Mouse (Mus musculus): ENCODE results near the gene Gls. TPM values are rescaled to one million over a fixed set of nuclear protein-coding genes. Genes with fewer than 3 reads are reported as not detected.

The Gls gene
- polyA plus RNA-seq, 1 experiment from 2014 or later, result 16.3 TPM

- Histone ChIP-seq H3K36me3 (peaks cover 45% of the 10 kb centered on the region), H3K4me1 (peaks cover 21% of the 10 kb centered on the region), H3K27me3 (replicated peaks) (no peaks in the 10 kb centered on the region), H3K27ac (peak overlapping the region; percentile 32; the same call in 1 of the 2 replicates), H3K9me3 (replicated peaks) (no peaks in the 10 kb centered on the region), H3K4me2 (peak overlapping the region; percentile 52), H3K9ac (no peak overlapping the region), H3K4me3 (no peak overlapping the region)
- peak; percentile 74 for ATAC-seq
- 7% methylated on average over 11 of the region's 11 CpGs for WGBS (ENCODE audit: insufficient replicate concordance)
These were observed 82.4 kb downstream of the Gls start for GRCm38 (mm10) chr1:52150676-52151075.

DNA sequence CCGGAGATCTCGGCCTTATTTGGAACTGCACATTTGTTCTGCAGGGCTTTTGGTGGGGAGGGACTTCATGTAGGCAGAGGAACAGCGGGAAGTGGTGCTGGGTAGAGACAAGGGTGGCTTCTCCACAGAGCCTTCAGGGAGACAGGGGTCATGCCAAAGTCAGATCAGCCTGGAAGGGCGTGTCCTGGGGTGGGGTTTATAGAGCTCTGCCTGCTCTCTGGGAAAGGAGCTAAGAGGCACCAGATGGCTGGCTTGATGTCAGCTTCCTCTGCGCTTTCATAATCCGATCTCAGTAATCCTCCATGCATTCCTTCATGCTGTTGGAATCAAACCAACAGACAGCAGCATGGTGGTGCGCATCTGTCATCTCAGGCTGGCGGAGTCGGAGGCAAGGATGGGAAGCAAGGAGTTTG is 83.1 kb downstream of the Gls start:
- Histone ChIP-seq H3K36me3 (peaks cover 40% of the 10 kb centered on the region), H3K9ac (peak overlapping the region; percentile 22; the same call in 1 of the 2 replicates)
- 31% methylated on average over 9 of the region's 9 CpGs for WGBS (ENCODE audit: insufficient replicate concordance)

GRCm38 (mm10) chr1:52148696-52149095 is 84.3 kb downstream of the Gls start:
- peaks cover 21% of the 10 kb centered on the region for H3K4me1 ChIP-seq
- H3K9me3 ChIP-seq (replicated peaks), result no peaks in the 10 kb centered on the region
- ATAC-seq, result no peak
- no peaks in the 10 kb centered on the region for H3K27me3 ChIP-seq (replicated peaks)
- H3K36me3 ChIP-seq, result peaks cover 41% of the 10 kb centered on the region
- H3K27ac ChIP-seq, result no peak overlapping the region
- H3K4me3 ChIP-seq, result no peak overlapping the region
- 79% methylated on average over 7 of the region's 7 CpGs for WGBS (ENCODE audit: insufficient replicate concordance)
- no peak overlapping the region for H3K9ac ChIP-seq
- H3K4me2 ChIP-seq, result no peak overlapping the region

More for the DNA sequence above, 83.1 kb downstream of the Gls start:
- peak overlapping the region; percentile 48; the same call in 1 of the 2 replicates for H3K27ac ChIP-seq
- ATAC-seq, result peak; percentile 85
- no peaks in the 10 kb centered on the region for H3K27me3 ChIP-seq (replicated peaks)
- H3K4me2 ChIP-seq, result peak overlapping the region; percentile 52
- H3K9me3 ChIP-seq (replicated peaks), result no peaks in the 10 kb centered on the region
- no peak overlapping the region for H3K4me3 ChIP-seq
- peaks cover 21% of the 10 kb centered on the region for H3K4me1 ChIP-seq

GRCm38 (mm10) chr1:52148178-52148577 is 84.9 kb downstream of the Gls start:
- Histone ChIP-seq H3K4me1 (peaks cover 21% of the 10 kb centered on the region), H3K27me3 (replicated peaks) (no peaks in the 10 kb centered on the region), H3K4me2 (no peak overlapping the region), H3K9me3 (replicated peaks) (no peaks in the 10 kb centered on the region), H3K36me3 (peaks cover 41% of the 10 kb centered on the region), H3K9ac (no peak overlapping the region), H3K27ac (no peak overlapping the region), H3K4me3 (no peak overlapping the region)
- 66% methylated on average over 7 of the region's 7 CpGs for WGBS (ENCODE audit: insufficient replicate concordance)
- no peak for ATAC-seq

- Histone ChIP-seq H3K27ac (no peak overlapping the region), H3K4me1 (peaks cover 21% of the 10 kb centered on the region), H3K9me3 (replicated peaks) (no peaks in the 10 kb centered on the region), H3K4me3 (no peak overlapping the region), H3K27me3 (replicated peaks) (no peaks in the 10 kb centered on the region), H3K9ac (no peak overlapping the region), H3K36me3 (peaks cover 39% of the 10 kb centered on the region), H3K4me2 (no peak overlapping the region)
- 67% methylated on average over 2 of the region's 2 CpGs for WGBS (ENCODE audit: insufficient replicate concordance)
- no peak for ATAC-seq
These were observed 85.6 kb downstream of the Gls start for GRCm38 (mm10) chr1:52147431-52147830.

DNA sequence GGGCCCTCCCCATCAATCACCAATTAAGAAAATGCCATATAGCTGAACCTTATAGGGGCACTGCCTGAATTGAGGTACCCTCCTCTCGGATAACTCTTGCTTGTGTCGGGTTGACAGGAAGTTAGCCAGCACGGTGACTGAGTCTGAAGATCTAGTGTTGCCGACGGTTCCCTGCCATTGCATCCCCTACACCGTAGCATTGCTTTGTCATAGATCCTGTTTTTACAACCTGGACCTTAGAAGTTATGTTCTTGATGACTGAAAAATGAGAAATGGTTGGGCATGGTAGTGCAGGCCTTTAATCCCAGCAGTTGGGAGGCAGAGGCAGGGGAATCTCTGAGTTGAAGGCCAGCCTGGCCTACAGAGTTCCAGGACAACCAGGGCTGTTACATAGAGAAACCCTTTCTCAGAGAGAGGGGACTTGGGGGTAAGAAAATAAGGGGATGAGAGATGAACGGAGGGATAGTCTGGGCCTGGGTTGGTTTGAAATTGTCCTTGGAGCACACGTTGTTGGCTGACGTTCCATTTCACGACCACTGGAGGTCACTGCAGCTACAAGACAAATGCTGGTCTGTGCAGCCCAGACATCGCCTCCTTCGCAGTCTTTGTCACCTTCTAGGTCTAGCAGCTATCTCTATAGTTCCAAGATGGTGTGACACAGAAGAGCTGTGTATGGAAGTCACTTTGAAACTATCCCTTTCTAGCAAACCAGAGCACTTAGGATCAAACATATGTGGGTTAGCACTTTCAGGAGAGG is 86.6 kb downstream of the Gls start:
- peaks cover 21% of the 10 kb centered on the region for H3K4me1 ChIP-seq
- no peaks in the 10 kb centered on the region for H3K9me3 ChIP-seq (replicated peaks)
- H3K9ac ChIP-seq, result no peak overlapping the region
- no peak overlapping the region for H3K27ac ChIP-seq
- peaks cover 35% of the 10 kb centered on the region for H3K36me3 ChIP-seq
- no peaks in the 10 kb centered on the region for H3K27me3 ChIP-seq (replicated peaks)
- no peak overlapping the region for H3K4me3 ChIP-seq
- WGBS (ENCODE audit: insufficient replicate concordance), result 58% methylated on average over 12 of the region's 12 CpGs
- H3K4me2 ChIP-seq, result no peak overlapping the region
- ATAC-seq, result no peak

DNA sequence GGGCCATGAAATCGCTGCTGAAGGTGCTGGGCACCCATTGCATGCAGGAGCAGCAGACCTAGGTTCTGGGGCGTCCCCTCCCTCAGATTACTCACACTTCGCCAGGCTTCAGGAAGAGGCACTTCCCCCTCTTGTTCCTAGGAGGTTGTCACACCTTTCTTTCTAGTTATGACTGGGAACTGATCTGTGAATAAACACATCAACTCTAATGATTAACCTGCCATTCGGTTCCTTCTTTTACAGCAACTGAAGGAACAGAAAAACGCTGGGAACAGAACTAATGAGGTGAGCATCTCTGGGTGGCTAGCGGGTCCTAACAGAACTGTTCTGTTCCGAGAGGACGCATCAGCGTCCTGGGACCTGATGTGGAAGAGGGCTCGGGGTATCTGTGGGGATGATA is 88.1 kb downstream of the Gls start:
- 86% methylated on average over 10 of the region's 10 CpGs for WGBS (ENCODE audit: insufficient replicate concordance)
- Histone ChIP-seq H3K9ac (no peak overlapping the region), H3K9me3 (replicated peaks) (no peaks in the 10 kb centered on the region), H3K4me3 (no peak overlapping the region), H3K4me2 (no peak overlapping the region), H3K27ac (no peak overlapping the region), H3K4me1 (peaks cover 7% of the 10 kb centered on the region), H3K36me3 (peaks cover 36% of the 10 kb centered on the region), H3K27me3 (replicated peaks) (no peaks in the 10 kb centered on the region)
- ATAC-seq, result no peak

DNA sequence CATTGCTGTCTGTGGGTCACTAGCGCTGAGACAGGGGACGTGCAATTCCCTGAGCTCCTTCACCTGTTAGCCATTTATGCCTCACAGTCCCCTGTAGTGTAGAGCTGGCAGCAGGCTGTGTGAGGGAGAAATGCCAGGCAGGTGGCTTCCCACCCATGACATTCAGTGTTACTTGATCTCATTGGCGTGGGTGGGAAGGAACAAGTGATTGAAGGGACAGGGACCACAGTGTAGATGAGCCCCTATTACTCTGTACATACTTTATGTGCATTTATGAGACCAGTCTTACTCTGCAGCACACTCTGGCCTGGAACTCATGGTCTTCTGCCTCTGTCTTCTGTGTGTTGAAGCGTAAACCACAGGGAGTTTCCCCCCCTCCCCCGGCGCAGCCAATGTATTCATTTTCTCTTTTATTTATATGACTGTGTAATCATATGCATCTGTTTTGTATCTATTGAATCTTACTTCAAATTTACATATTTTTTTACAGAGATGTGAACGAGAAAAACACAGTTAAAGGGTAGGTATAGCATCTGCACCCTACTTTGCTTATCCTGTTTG is 89.4 kb downstream of the Gls start:
- 79% methylated on average over 7 of the region's 7 CpGs for WGBS (ENCODE audit: insufficient replicate concordance)
- H3K4me1 ChIP-seq, result no peaks in the 10 kb centered on the region; the same call in 1 of the 2 replicates
- no peak for ATAC-seq
- no peak overlapping the region for H3K9ac ChIP-seq
- no peaks in the 10 kb centered on the region for H3K9me3 ChIP-seq (replicated peaks)
- H3K4me3 ChIP-seq, result no peak overlapping the region
- no peaks in the 10 kb centered on the region for H3K27me3 ChIP-seq (replicated peaks)
- H3K27ac ChIP-seq, result no peak overlapping the region
- no peak overlapping the region for H3K4me2 ChIP-seq
- peaks cover 48% of the 10 kb centered on the region for H3K36me3 ChIP-seq

- Histone ChIP-seq H3K9ac (no peak overlapping the region), H3K36me3 (peaks cover 53% of the 10 kb centered on the region), H3K27me3 (replicated peaks) (no peaks in the 10 kb centered on the region), H3K4me3 (no peak overlapping the region), H3K4me2 (no peak overlapping the region), H3K9me3 (replicated peaks) (no peaks in the 10 kb centered on the region), H3K4me1 (no peaks in the 10 kb centered on the region; the same call in 1 of the 2 replicates), H3K27ac (no peak overlapping the region)
- WGBS (ENCODE audit: insufficient replicate concordance), result 71% methylated on average over 4 of the region's 4 CpGs
- ATAC-seq, result no peak
These were observed 89.8 kb downstream of the Gls start for GRCm38 (mm10) chr1:52143191-52143590.

DNA sequence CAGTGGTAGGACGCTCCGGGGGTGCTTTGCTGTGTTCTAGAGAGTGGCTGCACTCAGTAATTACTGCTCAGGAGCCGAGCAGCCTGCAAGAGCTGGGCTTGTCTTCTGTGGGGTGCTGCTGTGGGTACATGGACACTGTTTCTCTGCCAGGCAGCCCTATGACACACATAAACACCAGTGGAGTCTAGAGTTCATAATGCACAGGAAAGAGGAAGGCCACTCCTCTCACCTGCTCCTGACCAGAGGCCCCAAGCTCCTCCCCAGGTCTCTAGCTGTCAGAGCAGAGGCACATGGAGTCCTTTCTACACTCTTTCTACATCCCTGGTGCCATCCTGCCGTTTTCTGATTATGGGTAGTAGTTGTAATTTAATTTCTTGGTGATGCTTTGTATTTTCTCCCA is 90.9 kb downstream of the Gls start:
- no peak overlapping the region for H3K9ac ChIP-seq
- ATAC-seq, result no peak
- H3K4me1 ChIP-seq, result no peaks in the 10 kb centered on the region; the same call in 1 of the 2 replicates
- H3K36me3 ChIP-seq, result peaks cover 57% of the 10 kb centered on the region
- no peaks in the 10 kb centered on the region for H3K9me3 ChIP-seq (replicated peaks)
- H3K4me3 ChIP-seq, result no peak overlapping the region
- no peaks in the 10 kb centered on the region for H3K27me3 ChIP-seq (replicated peaks)
- no peak overlapping the region for H3K4me2 ChIP-seq
- H3K27ac ChIP-seq, result no peak overlapping the region
- WGBS (ENCODE audit: insufficient replicate concordance), result 63% methylated on average over 4 of the region's 4 CpGs

DNA sequence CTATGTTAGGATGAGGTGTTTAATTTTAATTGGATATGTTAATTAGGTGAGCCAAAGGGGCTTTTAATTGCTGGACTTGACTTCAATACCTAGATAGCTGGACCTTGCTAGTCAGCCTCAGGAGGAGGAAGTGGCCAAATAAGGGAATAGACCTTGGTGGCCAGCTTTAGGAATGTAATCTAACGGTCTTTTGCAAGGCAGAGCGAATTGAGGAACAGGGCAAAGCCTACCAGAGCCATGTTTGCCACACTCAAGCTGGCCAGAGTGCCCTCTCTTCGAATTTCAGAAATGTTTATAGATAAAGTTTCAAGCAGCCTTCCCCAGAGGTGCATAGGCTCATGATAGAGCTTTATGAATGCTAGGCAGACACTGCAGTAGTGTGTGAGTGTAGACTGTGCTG is 91.5 kb downstream of the Gls start:
- no peaks in the 10 kb centered on the region for H3K27me3 ChIP-seq (replicated peaks)
- peaks cover 63% of the 10 kb centered on the region for H3K36me3 ChIP-seq

DNA sequence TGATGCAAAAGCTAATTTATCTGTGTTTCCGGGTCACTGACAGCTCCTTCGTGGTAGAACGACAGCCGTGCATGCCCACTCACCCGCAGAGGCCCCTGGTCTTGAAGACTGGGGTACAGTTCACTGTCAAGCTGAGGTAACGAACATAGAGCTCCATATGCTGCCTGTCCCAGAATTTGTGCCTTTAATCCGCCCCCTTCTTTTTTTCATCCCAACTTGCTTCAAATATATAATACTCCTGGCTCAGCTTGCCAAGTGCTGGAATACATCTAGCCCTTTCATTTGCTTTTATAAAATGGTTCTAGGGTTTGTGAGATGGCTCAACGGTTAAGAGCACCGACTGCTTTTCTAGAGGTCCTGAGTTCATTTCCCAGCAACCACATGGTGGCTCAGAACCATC is 92.5 kb downstream of the Gls start:
- 78% methylated on average over 9 of the region's 9 CpGs for WGBS (ENCODE audit: insufficient replicate concordance)
- Histone ChIP-seq H3K27me3 (replicated peaks) (no peaks in the 10 kb centered on the region), H3K36me3 (peaks cover 69% of the 10 kb centered on the region), H3K4me1 (no peaks in the 10 kb centered on the region; the same call in 1 of the 2 replicates), H3K27ac (no peak overlapping the region), H3K4me2 (no peak overlapping the region), H3K4me3 (no peak overlapping the region), H3K9me3 (replicated peaks) (no peaks in the 10 kb centered on the region), H3K9ac (no peak overlapping the region)
- no peak for ATAC-seq

More for the DNA sequence above, 91.5 kb downstream of the Gls start:
- H3K9me3 ChIP-seq (replicated peaks), result no peaks in the 10 kb centered on the region
- no peaks in the 10 kb centered on the region; the same call in 1 of the 2 replicates for H3K4me1 ChIP-seq
- no peak for ATAC-seq
- no peak overlapping the region for H3K9ac ChIP-seq
- 42% methylated on average over 3 of the region's 3 CpGs for WGBS (ENCODE audit: insufficient replicate concordance)
- no peak overlapping the region for H3K27ac ChIP-seq
- no peak overlapping the region for H3K4me3 ChIP-seq
- no peak overlapping the region for H3K4me2 ChIP-seq

Measured in liver, embryonic 12.5 days (tissue).